Mouse (Mus musculus) midbrain, embryonic 10.5 days (tissue): ENCODE results near the gene Efhc1. TPM values are rescaled to one million over a fixed set of nuclear protein-coding genes. Genes with fewer than 3 reads are reported as not detected.
"Not testable (repeated sequence)": the region's sequence is repeated elsewhere in the genome, so short reads cannot be mapped to it uniquely, and the experiment has no call there.

Source experiments
- DNase-seq: peaks from one replicate; pipeline ENCODE4 v3.0.0-alpha.2; 2017; ENCODE audit warnings: low spot score
- H3K27ac ChIP-seq: fragments of 300-500 bp; sonication (generic); replicated peaks from 2 replicates; pipeline ENCODE4 v1.5.1; 2016; ENCODE audit warnings: mild to moderate bottlenecking
- H3K27me3 ChIP-seq: fragments of 300-500 bp; sonication (generic); 2 replicates; pipeline ENCODE4 v1.6.1; 2016; ENCODE audit warnings: low read depth, mild to moderate bottlenecking; ENCODE audit not compliant: poor library complexity, severe bottlenecking
- H3K36me3 ChIP-seq: fragments of 300-500 bp; sonication (generic); 2 replicates; pipeline ENCODE4 v1.6.1; 2016; ENCODE audit warnings: mild to moderate bottlenecking, moderate library complexity
- H3K4me1 ChIP-seq: fragments of 300-500 bp; sonication (generic); 2 replicates; pipeline ENCODE4 v1.6.1; 2016
- H3K4me3 ChIP-seq: fragments of 300-500 bp; sonication (generic); 2 replicates; pipeline ENCODE4 v1.5.1; 2016; ENCODE audit warnings: mild to moderate bottlenecking, moderate library complexity
- H3K9me3 ChIP-seq: fragments of 300-500 bp; sonication (generic); replicated peaks from 2 replicates; pipeline ENCODE4 v1.6.1; 2016; ENCODE audit warnings: mild to moderate bottlenecking
- WGBS: fragments of 180-500 bp; shearing (Covaris S2); methylation state at CpG from one replicate; pipeline ENCODE4 v1.1.7; 2016; 5-methylcytosine and 5-hydroxymethylcytosine counted together
- polyA plus RNA-seq: library from polyadenylated mRNA; unstranded; fragments of >200 nt; fragmentation: Nextera tagmentation; extraction: Ambion mirVana; gene quantifications from 2 replicates; pipeline ENCODE4 v1.2.1, GENCODE M21; 2016

Efhc1 gene
- polyA plus RNA-seq, 1 experiment from 2014 or later, result 2.0 TPM

GRCm38 (mm10) chr1:20925324-20925723, 26.1 kb upstream of the Efhc1 start:
- not testable (repeated sequence) for H3K27me3 ChIP-seq, H3K36me3 ChIP-seq, DNase-seq, H3K4me1 ChIP-seq, H3K4me3 ChIP-seq, H3K9me3 ChIP-seq, H3K27ac ChIP-seq
- WGBS, result 85% methylated on average over 7 of the region's 7 CpGs

DNA sequence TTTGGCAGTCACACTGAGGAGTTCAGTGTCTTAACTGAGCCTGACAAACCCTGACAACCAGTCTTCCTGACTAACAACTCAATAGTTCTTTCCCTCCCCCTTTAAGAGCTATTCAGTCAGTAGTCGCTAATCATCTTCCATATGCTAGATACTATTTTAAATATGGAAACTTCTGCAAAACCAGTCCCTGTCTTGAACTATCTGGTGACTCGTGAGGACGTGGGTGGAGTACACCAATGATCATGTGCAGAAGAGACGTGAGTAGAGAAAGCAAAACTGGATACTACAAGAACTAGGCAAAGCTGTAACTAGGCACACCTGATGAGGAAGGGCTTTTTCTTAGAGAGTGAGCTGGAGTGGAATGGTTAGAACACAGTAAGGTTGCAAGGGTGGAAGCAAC, 25.5 kb upstream of the Efhc1 start:
- no peak overlapping the region for H3K27ac ChIP-seq
- WGBS, result 93% methylated on average over 4 of the region's 4 CpGs
- no peaks in the 10 kb centered on the region for H3K36me3 ChIP-seq
- no peak for DNase-seq
- no peaks in the 10 kb centered on the region for H3K27me3 ChIP-seq
- no peaks in the 10 kb centered on the region for H3K9me3 ChIP-seq
- peaks cover 5% of the 10 kb centered on the region; the same call in 1 of the 2 replicates for H3K4me1 ChIP-seq
- no peak overlapping the region for H3K4me3 ChIP-seq

GRCm38 (mm10) chr1:20926376-20926775, 25.1 kb upstream of the Efhc1 start:
- 82% methylated on average over 4 of the region's 4 CpGs for WGBS
- H3K27ac ChIP-seq, result no peak overlapping the region
- no peaks in the 10 kb centered on the region for H3K9me3 ChIP-seq
- peaks cover 5% of the 10 kb centered on the region; the same call in 1 of the 2 replicates for H3K4me1 ChIP-seq
- no peak for DNase-seq
- no peaks in the 10 kb centered on the region for H3K27me3 ChIP-seq
- no peak overlapping the region for H3K4me3 ChIP-seq
- no peaks in the 10 kb centered on the region for H3K36me3 ChIP-seq

- 86% methylated on average over 4 of the region's 4 CpGs for whole genome bisulfite sequencing
These were observed 22.9 kb upstream of the Efhc1 start for GRCm38 (mm10) chr1:20928487-20928886.

GRCm38 (mm10) chr1:20933457-20933856, 18.0 kb upstream of the Efhc1 start:
- H3K9me3 ChIP-seq, result no peaks in the 10 kb centered on the region
- 23% methylated on average over 7 of the region's 7 CpGs for WGBS
- no peak overlapping the region for H3K27ac ChIP-seq
- peaks cover 23% of the 10 kb centered on the region for H3K36me3 ChIP-seq
- peak; percentile 54 for DNase-seq
- no peak overlapping the region for H3K4me3 ChIP-seq
- no peaks in the 10 kb centered on the region for H3K27me3 ChIP-seq
- H3K4me1 ChIP-seq, result no peaks in the 10 kb centered on the region

More at GRCm38 (mm10) chr1:20928487-20928886, 22.9 kb upstream of the Efhc1 start:
- Histone ChIP-seq H3K4me1 (no peaks in the 10 kb centered on the region), H3K4me3 (no peak overlapping the region), H3K9me3 (no peaks in the 10 kb centered on the region), H3K27me3 (no peaks in the 10 kb centered on the region), H3K36me3 (no peaks in the 10 kb centered on the region), H3K27ac (no peak overlapping the region)
- DNase-seq, result no peak

DNA sequence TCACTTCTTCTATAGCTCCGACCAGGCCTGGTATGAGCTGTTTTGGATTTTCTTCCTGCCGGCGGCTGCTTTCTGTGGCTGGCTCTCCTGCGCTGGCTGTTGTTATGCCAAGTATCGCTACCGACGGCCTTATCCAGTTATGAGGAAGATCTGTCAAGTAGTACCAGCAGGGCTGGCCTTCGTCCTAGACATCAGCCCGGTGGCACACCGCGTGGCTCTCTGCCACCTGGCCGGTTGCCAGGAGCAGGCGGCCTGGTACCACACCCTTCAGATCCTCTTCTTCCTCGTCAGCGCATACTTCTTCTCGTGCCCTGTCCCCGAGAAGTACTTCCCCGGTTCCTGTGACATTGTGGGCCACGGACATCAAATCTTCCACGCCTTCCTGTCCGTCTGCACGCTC, 16.3 kb upstream of the Efhc1 start:
- WGBS, result 93% methylated on average over 22 of the region's 22 CpGs
- H3K27me3 ChIP-seq, result no peaks in the 10 kb centered on the region
- peaks cover 23% of the 10 kb centered on the region for H3K36me3 ChIP-seq
- H3K4me1 ChIP-seq, result no peaks in the 10 kb centered on the region
- no peak overlapping the region for H3K27ac ChIP-seq
- H3K4me3 ChIP-seq, result no peak overlapping the region
- H3K9me3 ChIP-seq, result no peaks in the 10 kb centered on the region
- DNase-seq, result no peak

DNA sequence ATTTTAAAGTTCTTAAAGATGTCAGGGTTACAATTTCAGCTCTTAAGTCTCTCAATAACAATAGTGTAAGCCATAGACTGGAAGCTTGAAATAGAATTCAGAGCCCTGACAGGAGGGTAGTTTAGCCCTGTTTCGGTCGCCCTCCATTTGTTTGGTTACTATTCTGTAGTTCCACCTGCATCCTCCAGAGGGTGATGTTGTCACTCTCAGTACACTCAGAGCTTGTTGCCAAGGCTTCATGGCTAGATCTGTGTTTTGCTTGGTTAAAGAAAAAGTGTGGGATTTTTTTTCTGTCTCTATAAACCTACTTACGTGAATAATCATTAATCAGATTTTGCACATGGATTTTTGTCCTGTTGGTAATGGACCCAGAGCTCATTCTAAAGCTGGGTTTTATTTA, 12.4 kb upstream of the Efhc1 start:
- Histone ChIP-seq H3K36me3 (peaks cover 23% of the 10 kb centered on the region), H3K27ac (no peak overlapping the region), H3K9me3 (no peaks in the 10 kb centered on the region), H3K4me3 (no peak overlapping the region), H3K27me3 (no peaks in the 10 kb centered on the region), H3K4me1 (no peaks in the 10 kb centered on the region)
- peak; percentile 36 for DNase-seq
- WGBS, result 39% methylated on average over 3 of the region's 3 CpGs

- 59% methylated on average over 16 of the region's 16 CpGs for WGBS
- Histone ChIP-seq H3K4me1 (no peaks in the 10 kb centered on the region), H3K27me3 (no peaks in the 10 kb centered on the region), H3K36me3 (peaks cover 13% of the 10 kb centered on the region), H3K9me3 (no peaks in the 10 kb centered on the region), H3K27ac (no peak overlapping the region), H3K4me3 (no peak overlapping the region)
- no peak for DNase-seq
These were observed 11.3 kb upstream of the Efhc1 start for GRCm38 (mm10) chr1:20940151-20940550.

- WGBS, result 77% methylated on average over 2 of the region's 2 CpGs
- Histone ChIP-seq H3K4me3 (no peak overlapping the region), H3K27ac (no peak overlapping the region), H3K4me1 (no peaks in the 10 kb centered on the region), H3K27me3 (no peaks in the 10 kb centered on the region), H3K9me3 (no peaks in the 10 kb centered on the region), H3K36me3 (peaks cover 5% of the 10 kb centered on the region; the same call in 1 of the 2 replicates)
- no peak for DNase-seq
These were observed 10.1 kb upstream of the Efhc1 start for GRCm38 (mm10) chr1:20941322-20941721.

GRCm38 (mm10) chr1:20941857-20942256, 9.6 kb upstream of the Efhc1 start:
- Histone ChIP-seq H3K36me3 (peaks cover 2% of the 10 kb centered on the region; the same call in 1 of the 2 replicates), H3K4me1 (no peaks in the 10 kb centered on the region), H3K4me3 (no peak overlapping the region), H3K9me3 (no peaks in the 10 kb centered on the region), H3K27ac (no peak overlapping the region), H3K27me3 (no peaks in the 10 kb centered on the region)
- no peak for DNase-seq
- WGBS, result 90% methylated on average over 7 of the region's 7 CpGs

DNA sequence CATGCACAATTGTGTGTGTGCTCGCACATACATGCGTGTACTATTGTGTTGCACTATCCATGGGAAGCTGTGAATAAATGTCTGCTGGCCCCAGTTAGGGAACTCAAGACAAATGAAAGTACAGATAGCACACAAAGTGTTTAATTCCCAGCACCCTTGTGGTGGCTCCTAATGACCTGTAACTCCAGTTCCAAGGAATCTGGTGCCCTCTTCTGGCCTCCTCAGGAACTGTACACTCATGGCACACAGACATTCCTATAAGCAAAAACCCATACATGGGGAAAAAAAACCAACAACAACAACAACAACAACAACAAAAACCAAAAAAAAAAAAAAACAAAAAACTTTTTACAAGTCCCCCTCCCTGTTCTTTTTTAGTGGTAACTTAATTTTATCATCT, 8.4 kb upstream of the Efhc1 start:
- no peak overlapping the region for H3K27ac ChIP-seq
- H3K4me1 ChIP-seq, result no peaks in the 10 kb centered on the region
- H3K4me3 ChIP-seq, result no peak overlapping the region
- 95% methylated on average over 2 of the region's 2 CpGs for WGBS
- H3K9me3 ChIP-seq, result no peaks in the 10 kb centered on the region
- H3K27me3 ChIP-seq, result no peaks in the 10 kb centered on the region
- no peak for DNase-seq
- no peaks in the 10 kb centered on the region for H3K36me3 ChIP-seq

GRCm38 (mm10) chr1:20951799-20952198, 373 bp downstream of the Efhc1 start:
- H3K27me3 ChIP-seq, result no peaks in the 10 kb centered on the region
- no peaks in the 10 kb centered on the region for H3K9me3 ChIP-seq
- DNase-seq, result no peak
- peak overlapping the region; percentile 57 for H3K4me3 ChIP-seq
- WGBS, result under 1% methylated on average over 16 of the region's 16 CpGs
- H3K27ac ChIP-seq, result peak overlapping the region; percentile 96
- no peaks in the 10 kb centered on the region for H3K36me3 ChIP-seq
- H3K4me1 ChIP-seq, result peaks cover 17% of the 10 kb centered on the region

DNA sequence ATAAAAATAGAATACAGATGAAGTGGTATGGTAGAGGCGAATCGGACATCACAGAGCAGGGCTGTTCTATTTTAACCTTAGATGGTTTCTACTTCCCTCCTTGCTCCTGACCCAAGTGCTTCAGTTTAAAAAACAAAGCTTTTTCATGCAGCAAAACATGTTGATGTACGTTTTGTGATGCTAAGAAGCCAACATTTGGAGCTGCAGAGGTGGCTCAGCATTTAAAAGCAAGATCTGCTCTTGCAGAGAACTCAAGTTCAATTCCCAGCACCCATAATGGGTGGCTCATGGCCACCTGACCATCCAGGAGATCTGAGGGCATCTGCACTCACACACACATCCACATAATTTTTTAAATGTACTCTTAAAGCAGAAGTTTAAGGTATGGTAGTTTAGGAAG, 3.5 kb downstream of the Efhc1 start:
- Histone ChIP-seq H3K27ac (no peak overlapping the region), H3K9me3 (no peaks in the 10 kb centered on the region), H3K4me3 (no peak overlapping the region), H3K27me3 (no peaks in the 10 kb centered on the region), H3K36me3 (no peaks in the 10 kb centered on the region), H3K4me1 (peaks cover 17% of the 10 kb centered on the region)
- DNase-seq, result no peak
- 86% methylated on average over 3 of the region's 3 CpGs for WGBS

DNA sequence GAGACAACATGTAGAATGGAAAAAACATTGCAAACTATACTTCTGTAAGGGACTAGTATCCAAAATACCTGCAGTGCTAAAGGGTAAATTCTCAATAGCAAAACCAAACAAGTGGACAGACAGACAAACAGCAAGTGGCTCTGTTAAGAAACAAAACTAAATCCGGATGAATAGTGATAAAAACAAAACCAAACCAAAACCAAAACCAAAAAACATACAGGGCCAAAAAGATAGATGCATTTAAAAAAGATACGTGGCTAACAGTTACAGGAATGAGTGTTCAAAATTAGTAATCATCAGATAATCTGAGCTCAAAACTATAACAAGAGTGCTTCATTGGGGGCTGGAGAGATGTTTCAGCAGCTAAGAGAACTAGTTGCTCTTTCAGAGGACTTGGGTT, 18.2 kb downstream of the Efhc1 start:
- H3K9me3 ChIP-seq, result no peaks in the 10 kb centered on the region
- H3K4me3 ChIP-seq, result no peak overlapping the region
- no peak for DNase-seq
- no peaks in the 10 kb centered on the region for H3K27me3 ChIP-seq
- H3K36me3 ChIP-seq, result no peaks in the 10 kb centered on the region
- H3K4me1 ChIP-seq, result no peaks in the 10 kb centered on the region
- no peak overlapping the region for H3K27ac ChIP-seq
- 83% methylated on average over 2 of the region's 2 CpGs for WGBS
